Mouse (Mus musculus) liver, adult 2 months (tissue): ENCODE measurements around the gene Plekhg1.

Experiments
- CTCF ChIP-seq: fragments of 200-500 bp; IDR thresholded peaks from 2 replicates; pipeline ENCODE4 v1.5.1; 2011; ENCODE audit warnings: low read depth, low read length, control low read depth
- POLR2A ChIP-seq: fragments of 200-500 bp; IDR thresholded peaks from 2 replicates; pipeline ENCODE4 v1.6.1; 2011; ENCODE audit warnings: low read length, control low read depth; ENCODE audit not compliant: insufficient read depth; ENCODE audit errors: extremely low read depth

DNA sequence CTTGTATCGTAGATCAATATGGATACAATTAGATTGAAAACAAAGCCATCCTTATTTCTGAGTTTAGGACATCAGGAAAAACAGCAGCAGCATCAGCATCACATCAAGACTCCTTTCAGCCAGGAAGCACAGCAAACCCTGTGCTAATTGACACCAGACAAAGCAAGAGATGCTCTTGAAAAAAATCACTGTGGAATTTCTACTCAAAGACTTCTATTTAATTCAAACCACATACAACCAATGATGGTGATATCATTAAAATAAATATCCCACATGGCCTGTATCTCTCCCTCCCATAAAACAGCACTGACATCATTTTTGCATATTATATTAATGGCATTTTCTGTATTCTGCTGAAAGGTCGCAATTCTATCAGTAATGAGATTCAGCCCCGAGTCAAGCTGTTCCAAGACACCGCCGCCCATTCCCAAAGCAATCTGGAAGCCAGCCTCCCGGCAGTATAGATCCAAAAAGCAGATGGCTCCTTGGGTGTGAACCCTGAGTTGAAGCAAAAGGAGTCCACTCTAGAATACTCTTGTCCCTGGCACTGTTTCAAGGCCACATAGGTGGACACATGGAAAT, 46.4 kb upstream of the Plekhg1 start:
- TF ChIP-seq CTCF = no peak
- TF ChIP-seq POLR2A = no peak
